Mouse (Mus musculus): ENCODE data around the gene Btn2a2. TPM values are rescaled to one million over a fixed set of nuclear protein-coding genes. Genes with fewer than 3 reads are reported as not detected.
A peak's percentile ranks its signal among the peaks of the same experiment; 100 is the strongest.

Gene Btn2a2
- total and polyA plus RNA-seq, 3 experiments = 1.2 to 2.1 (median 1.3) TPM

- TF ChIP-seq JUND (conservative IDR thresholded peaks at IDR 0.05; ENCODE audit: low read depth, low read length) = 0 out of 2 replicates have a peak, but pooled peaks have one; percentile 8
- no peak for TF ChIP-seq JUN (IDR thresholded peaks at IDR 0.05; ENCODE audit: insufficient read depth, low read depth, low read length)
- peak; percentile 49 for TF ChIP-seq POLR2A (IDR thresholded peaks at IDR 0.05; ENCODE audit: low read depth, low read length)
- no peak for TF ChIP-seq UBTF (IDR thresholded peaks at IDR 0.05; ENCODE audit: low read depth, low read length)
Observed at GRCm38 (mm10) chr13:23506819-23507515, 18.3 kb upstream of the Btn2a2 start (continued).

- Histone ChIP-seq H3K4me1 (ENCODE audit: control insufficient read depth in 1 of 2, insufficient read depth in 2 of 2) (peaks cover 6 to 41% of the 10 kb centered on the region in 2 experiments; a peak in 3 of 4 replicates), H3K9ac (ENCODE audit: insufficient read depth, low read depth) (peak overlapping the region; percentile 61), H3K9me3 (replicated peaks; ENCODE audit: low read length) (no peaks in the 10 kb centered on the region), H3K79me2 (replicated peaks; ENCODE audit: control insufficient read depth, extremely low read depth, insufficient read depth, poor library complexity, severe bottlenecking) (no peaks in the 10 kb centered on the region), H3K4me2 (ENCODE audit: insufficient read depth, low read depth, poor library complexity, severe bottlenecking) (peak overlapping the region; percentile 74), H3K4me3 (replicated peaks in 1 of 3; ENCODE audit: low read depth in 2 of 3, low read length in 2 of 3, poor library complexity in 1 of 3) (peak overlapping the region; percentile 41 to 57 (median 54)), H3K27ac (ENCODE audit: insufficient read depth, low read depth) (no peak overlapping the region), H3K27me3 (replicated peaks) (no peaks in the 10 kb centered on the region), H3K36me3 (replicated peaks in 1 of 2; ENCODE audit: control insufficient read depth in 1 of 2, insufficient read depth in 1 of 2, low read length in 1 of 2) (no peaks in the 10 kb centered on the region)
- DNase-seq (ENCODE audit: extremely low read depth) = peak; percentile 76
- in situ Hi-C loops (cut with MboI; ENCODE audit: low pct_ligation_motif_present, low pct_unique_long_range_greater_than_20kb, low sequenced_read_pairs) (loop anchor here (10.0 to 25.0 kb wide), 2 partner anchors 202 to 1569 kb away; partner anchors contain the start of gene Zfp184), dilution Hi-C loops (cut with MboI; ENCODE audit: extremely low pct_ligation_motif_present, extremely low pct_unique_long_range_greater_than_20kb, low sequenced_read_pairs) (no loop called here)
- TF ChIP-seq NELFE (IDR thresholded peaks at IDR 0.05; ENCODE audit: low read depth, low read length) = no peak
- TF ChIP-seq SIN3A (IDR thresholded peaks at IDR 0.05; ENCODE audit: low read length) = 0 out of 2 replicates have a peak, but pooled peaks have one; percentile 5
- no peak for TF ChIP-seq RAD21 (IDR thresholded peaks at IDR 0.05; ENCODE audit: low read depth, low read length)
- TF ChIP-seq ZMIZ1 (IDR thresholded peaks at IDR 0.05; ENCODE audit: low read depth, low read length) = no peak
- no peak for TF ChIP-seq ZC3H11A (IDR thresholded peaks at IDR 0.05; ENCODE audit: low read depth, low read length)
- TF ChIP-seq JUND (conservative IDR thresholded peaks at IDR 0.05; ENCODE audit: low read depth, low read length) = no peak
- TF ChIP-seq SMC3 (IDR thresholded peaks at IDR 0.05; ENCODE audit: low read depth, low read length) = no peak
- TF ChIP-seq ETS1 (conservative IDR thresholded peaks at IDR 0.05; ENCODE audit: low read depth, low read length) = no peak
- TF ChIP-seq NRF1 (IDR thresholded peaks at IDR 0.05; ENCODE audit: low read depth, low read length) = peak; percentile 49; the same call in 1 of the 2 replicates
- TF ChIP-seq MYC (IDR thresholded peaks at IDR 0.05; ENCODE audit: low read depth, low read length) = no peak
- TF ChIP-seq BHLHE40 (IDR thresholded peaks at IDR 0.05; ENCODE audit: low read depth, low read length) = no peak
- TF ChIP-seq EP300 (IDR thresholded peaks at IDR 0.05; ENCODE audit: low read length) = no peak
- no peak for TF ChIP-seq RCOR1 (conservative IDR thresholded peaks at IDR 0.05; ENCODE audit: low read depth, low read length)
- no peak for TF ChIP-seq MAX (IDR thresholded peaks at IDR 0.05; ENCODE audit: low read length)
- no peak for TF ChIP-seq POLR2A (IDR thresholded peaks at IDR 0.05; ENCODE audit: low read depth, low read length)
- TF ChIP-seq GABPA (IDR thresholded peaks at IDR 0.05; ENCODE audit: insufficient replicate concordance, low read depth, low read length) = no peak
- TF ChIP-seq MXI1 (IDR thresholded peaks at IDR 0.05; ENCODE audit: low read depth, low read length) = no peak; the same call in 1 of the 2 replicates
- no peak for TF ChIP-seq TCF12 (IDR thresholded peaks at IDR 0.05; ENCODE audit: low read depth, low read length)
- TF ChIP-seq TBP (conservative IDR thresholded peaks at IDR 0.05; ENCODE audit: low read depth, low read length) = peak; percentile 100
- TF ChIP-seq ELF1 (IDR thresholded peaks at IDR 0.05; ENCODE audit: low read depth, low read length) = peak; percentile 94
- no peak for TF ChIP-seq USF1 (IDR thresholded peaks at IDR 0.05; ENCODE audit: low read depth, low read length)
- TF ChIP-seq USF2 (conservative IDR thresholded peaks at IDR 0.05; ENCODE audit: low read depth, low read length) = no peak
- TF ChIP-seq CHD1 (IDR thresholded peaks at IDR 0.05; ENCODE audit: low read depth, low read length) = 0 out of 2 replicates have a peak, but pooled peaks have one; percentile 34
- no peak for TF ChIP-seq ZKSCAN1 (IDR thresholded peaks at IDR 0.05; ENCODE audit: borderline replicate concordance, low read depth, low read length)
- TF ChIP-seq HCFC1 (IDR thresholded peaks at IDR 0.05; ENCODE audit: low read depth, low read length) = no peak; the same call in 1 of the 2 replicates
- TF ChIP-seq MAFK (IDR thresholded peaks at IDR 0.05; ENCODE audit: insufficient replicate concordance, low read length) = peak; percentile 92
- 0 out of 2 replicates have a peak, but pooled peaks have one; percentile 66 for TF ChIP-seq E2F4 (IDR thresholded peaks at IDR 0.05; ENCODE audit: insufficient replicate concordance, low read depth, low read length)
- TF ChIP-seq KAT2A (IDR thresholded peaks at IDR 0.05; ENCODE audit: insufficient replicate concordance, low read length) = peak; percentile 70; the same call in 1 of the 2 replicates
- no peak for TF ChIP-seq UBTF (IDR thresholded peaks at IDR 0.05; ENCODE audit: low read depth, low read length)
- no peak for TF ChIP-seq ZNF384 (IDR thresholded peaks at IDR 0.05; ENCODE audit: low read depth, low read length)
- TF ChIP-seq PAX5 (IDR thresholded peaks at IDR 0.05; ENCODE audit: low read length) = no peak
- TF ChIP-seq POLR2AphosphoS2 (IDR thresholded peaks at IDR 0.05; ENCODE audit: low read depth, low read length) = no peak
Observed at GRCm38 (mm10) chr13:23506351-23506750, 17.7 kb upstream of the Btn2a2 start.
